Mouse (Mus musculus) Patski (cell line): ENCODE results near the gene Olfr1261. TPM values are rescaled to one million over a fixed set of nuclear protein-coding genes. Genes with fewer than 3 reads are reported as not detected.

Experiments
- ATAC-seq: fragments of 100-300 bp; one replicate; pipeline ENCODE4 v1.8.0; 2021
- CTCF ChIA-PET: fragments of 350-600 bp; sonication (Branson Sonifier 250); formaldehyde crosslinking; loops from one replicate; lab custom pipeline; 2022; ENCODE audit warnings: inconsistent platforms; lab: Charles Lee
- POLR2A ChIA-PET: fragments of 350-600 bp; sonication (Branson Sonifier 250); formaldehyde crosslinking; loops from one replicate; lab custom pipeline; 2022; ENCODE audit warnings: antibody characterized with exemption, inconsistent platforms; lab: Charles Lee
- DNase-seq: peaks from one replicate; pipeline ENCODE4 v3.0.0-alpha.2; 2011; ENCODE audit warnings: low read depth, low spot score
- H3K27me3 ChIP-seq: fragments of 371-371 bp; one replicate; pipeline ENCODE4 v1.5.1; 2021
- CTCF ChIP-seq: fragments of 100-300 bp; IDR thresholded peaks from one replicate; pipeline ENCODE4 v1.5.1; 2021
- in situ Hi-C: fragments of 300-500 bp; cut with MboI; formaldehyde crosslinking; loops from 3 replicates; pipeline ENCODE4 v1.11.1; 2018; ENCODE audit warnings: low pct_unique_long_range_greater_than_20kb, mixed read lengths
- polyA plus RNA-seq: library from polyadenylated mRNA; unstranded; gene quantifications from one replicate; pipeline ENCODE4 v1.2.3, GENCODE M21; 2021

The Olfr1261 gene
- not detected for polyA plus RNA-seq

DNA sequence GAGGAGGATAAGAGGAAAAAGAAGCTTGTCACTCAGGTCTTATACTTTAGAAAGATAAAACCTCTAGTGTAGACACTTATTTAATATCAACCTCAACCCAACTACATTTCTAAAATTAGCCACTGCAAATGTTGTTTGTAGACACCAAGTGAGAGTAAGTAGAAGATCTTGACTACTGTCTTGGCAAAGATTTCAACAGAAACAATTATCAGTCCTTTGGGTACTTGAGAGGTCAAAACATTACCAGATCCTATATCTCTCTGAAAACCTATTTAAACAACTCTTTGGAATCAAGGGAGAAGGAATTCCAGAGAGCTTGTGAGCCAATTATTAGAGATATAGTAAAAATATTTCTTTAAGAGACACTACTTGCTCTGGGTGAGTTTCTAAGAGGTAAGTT lies at the start of gene Olfr1261:
TSS of gene Olfr1261 (plus strand) at position 301 of the 400 bp plus-strand sequence.
- DNase-seq (no peak), ATAC-seq (no peak)
- CTCF ChIA-PET, result no interaction called here
- no peak for TF ChIP-seq CTCF
- in situ Hi-C loops, result no loop called here
- POLR2A ChIA-PET, result no interaction called here
- peaks cover 7% of the 10 kb centered on the region for H3K27me3 ChIP-seq

DNA sequence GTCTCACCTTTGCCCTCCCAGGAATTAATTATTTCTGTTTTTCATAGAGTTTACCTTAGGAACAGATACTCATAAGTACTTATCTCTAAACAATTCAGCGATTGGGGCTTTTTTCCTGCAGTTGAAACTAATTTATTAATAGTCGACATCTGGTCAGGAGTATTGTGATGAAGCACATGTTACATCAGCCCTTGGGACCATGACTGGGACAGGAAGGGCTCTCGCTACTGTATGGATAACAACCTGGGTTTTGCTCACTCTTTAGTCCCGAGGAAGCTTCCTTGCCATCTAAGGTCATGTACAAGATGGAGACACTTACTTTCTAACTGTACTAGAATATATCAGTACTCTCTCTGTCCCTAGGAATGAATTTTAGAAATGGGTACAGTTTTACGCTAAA lies 42.5 kb upstream of the Olfr1261 start, which contains the start of gene Olfr1259:
TSS of gene Olfr1259 (minus strand) at position 101 of the 400 bp plus-strand sequence.
- no peak for TF ChIP-seq CTCF
- in situ Hi-C loops, result no loop called here
- ChIA-PET CTCF (no interaction called here), POLR2A (no interaction called here)
- DNase-seq (no peak), ATAC-seq (no peak)
- peaks cover 9% of the 10 kb centered on the region for H3K27me3 ChIP-seq

DNA sequence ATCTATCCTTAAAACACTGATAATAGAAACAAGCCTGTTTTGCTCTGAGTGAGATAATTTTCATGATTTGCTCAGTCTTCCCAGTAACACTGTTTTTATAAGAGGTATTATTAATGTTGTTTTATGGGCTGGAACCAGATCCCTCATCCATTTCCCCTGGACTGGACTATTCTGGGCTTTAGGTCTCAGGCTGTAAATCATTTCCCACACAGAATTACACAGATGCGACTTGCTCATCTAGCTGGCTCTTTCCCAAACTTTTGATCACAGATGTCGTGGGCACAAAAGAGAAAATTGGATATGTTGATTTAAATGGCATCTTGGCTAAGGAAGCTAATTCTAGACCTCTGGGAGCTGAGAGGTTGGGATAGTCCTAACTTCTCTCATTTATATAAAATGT lies 16.8 kb upstream of the Olfr1261 start, which contains the start of gene Olfr1260:
TSS of gene Olfr1260 (plus strand) at position 157 of the 400 bp plus-strand sequence.
- ChIA-PET CTCF (interaction anchor here (1.1 kb wide), 1 partner anchor 27 kb away, joined by 3 read pairs; no protein-coding TSS in a partner anchor), POLR2A (no interaction called here)
- ATAC-seq (no peak), DNase-seq (peak; percentile 17)
- no peak for TF ChIP-seq CTCF
- in situ Hi-C loops, result no loop called here
- H3K27me3 ChIP-seq, result no peaks in the 10 kb centered on the region

DNA sequence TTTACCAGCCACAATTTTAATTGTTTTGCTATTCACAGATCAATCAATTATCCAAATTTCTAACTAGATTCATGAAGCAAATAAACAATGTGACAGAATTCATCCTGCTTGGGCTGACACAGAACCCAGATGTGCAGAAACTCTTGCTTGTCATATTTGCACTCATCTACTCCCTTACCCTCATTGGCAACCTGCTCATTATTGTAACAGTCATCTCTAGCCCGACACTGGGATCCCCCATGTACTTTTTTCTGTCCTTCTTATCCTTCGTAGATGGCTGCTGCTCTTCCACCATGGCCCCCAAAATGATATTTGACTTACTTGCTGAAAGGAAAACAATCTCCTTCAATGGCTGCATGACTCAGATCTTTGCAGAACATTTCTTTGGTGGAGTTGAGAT lies 13.3 kb upstream of the Olfr1261 start:
- POLR2A ChIA-PET, result no interaction called here
- DNase-seq (no peak), ATAC-seq (no peak)
- no peak for TF ChIP-seq CTCF
- CTCF ChIA-PET, result interaction anchor here (0.6 kb wide), 1 partner anchor 19 kb away, joined by 3 read pairs; no protein-coding TSS in a partner anchor
- no peaks in the 10 kb centered on the region for H3K27me3 ChIP-seq
- in situ Hi-C loops, result no loop called here

DNA sequence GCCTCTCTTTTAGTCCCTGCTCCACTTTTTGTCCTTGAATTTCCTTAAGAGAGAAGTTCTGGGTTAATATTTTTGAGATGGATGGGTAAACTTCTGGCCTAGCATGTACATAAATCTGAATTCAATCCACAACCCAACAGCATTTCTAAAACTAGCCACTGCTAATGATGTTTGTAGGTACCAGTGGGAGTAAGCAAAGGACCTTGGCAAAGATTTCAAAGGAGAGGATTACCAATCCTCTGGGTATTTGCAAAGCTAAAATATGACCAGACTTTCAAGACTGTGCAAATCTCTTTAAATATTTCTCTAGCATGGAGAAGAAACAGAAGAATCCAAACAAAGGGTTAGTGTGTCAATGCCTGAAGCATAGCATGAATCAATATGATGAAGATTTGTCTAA lies 8.8 kb downstream of the Olfr1261 start, which contains the start of gene Olfr1262:
TSS of gene Olfr1262 (plus strand) at position 301 of the 400 bp plus-strand sequence.
- CTCF ChIA-PET, result no interaction called here
- no peak for TF ChIP-seq CTCF
- ATAC-seq (no peak), DNase-seq (no peak)
- in situ Hi-C loops, result no loop called here
- no peaks in the 10 kb centered on the region for H3K27me3 ChIP-seq
- POLR2A ChIA-PET, result no interaction called here

DNA sequence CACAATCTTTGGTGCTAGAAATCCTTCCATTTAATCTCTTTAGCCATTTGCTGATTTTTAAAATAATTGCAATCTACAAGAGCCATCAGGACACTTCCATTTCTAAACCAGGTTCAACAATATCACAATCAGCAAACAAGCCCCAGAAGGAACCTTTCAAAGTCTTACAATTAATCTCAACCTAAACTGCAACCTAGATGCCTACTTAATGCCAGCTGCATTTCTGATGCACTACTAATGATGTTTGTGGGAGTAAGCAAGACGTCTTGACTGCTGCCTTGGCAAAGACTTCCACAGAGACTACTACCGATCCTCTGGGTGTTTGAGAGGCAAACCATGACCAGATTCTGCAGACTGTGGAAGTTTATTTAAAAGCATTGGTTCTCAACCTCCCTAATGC lies 20.8 kb downstream of the Olfr1261 start, which contains the start of gene Olfr1263:
TSS of gene Olfr1263 (plus strand) at position 301 of the 400 bp plus-strand sequence.
- peaks cover 4% of the 10 kb centered on the region for H3K27me3 ChIP-seq
- DNase-seq, result no peak
- POLR2A ChIA-PET, result no interaction called here
- no peak for ATAC-seq
- TF ChIP-seq CTCF, result no peak
- in situ Hi-C loops, result no loop called here
- CTCF ChIA-PET, result no interaction called here

DNA sequence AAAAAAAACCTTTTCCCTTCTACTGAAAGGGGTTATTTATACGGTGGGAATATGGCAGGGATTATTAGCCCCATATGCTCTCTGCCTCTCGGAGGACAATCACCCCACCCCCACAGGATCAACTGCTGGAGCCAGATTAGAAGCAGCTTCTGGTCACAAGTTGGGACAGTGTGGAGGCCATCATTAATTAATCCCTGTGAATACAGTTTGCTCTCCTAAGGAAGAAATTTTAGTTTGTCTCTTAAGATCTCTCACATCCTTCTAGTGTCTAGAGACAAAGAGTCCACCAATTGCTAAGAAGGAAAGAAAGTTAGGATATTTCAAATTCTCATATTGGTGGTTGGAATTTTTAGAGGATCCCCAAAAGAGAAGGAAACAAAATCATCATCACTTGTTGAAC lies 34.5 kb downstream of the Olfr1261 start, which contains the start of gene Olfr1264:
TSS of gene Olfr1264 (minus strand) at position 101 of the 400 bp plus-strand sequence.
- ATAC-seq, result no peak

DNA sequence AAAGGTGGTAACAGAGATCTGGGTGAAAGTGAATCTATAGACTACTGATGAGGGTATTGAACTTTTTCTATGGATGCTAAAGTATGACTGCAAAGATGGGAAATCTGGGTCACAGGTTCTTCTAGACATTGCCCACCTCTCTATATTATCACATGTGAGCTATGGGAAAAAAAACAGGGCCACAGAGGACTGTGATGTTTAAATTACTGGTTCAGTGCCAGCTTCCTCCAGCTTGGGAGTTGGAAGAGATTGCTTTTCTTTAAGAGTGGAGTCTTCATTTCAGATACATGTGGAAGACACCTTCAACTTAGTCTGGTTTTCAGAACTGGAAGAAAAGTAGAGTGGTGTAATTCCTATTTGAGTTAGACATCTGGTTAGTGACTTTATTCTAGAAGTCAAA lies 44.0 kb downstream of the Olfr1261 start, which contains the start of gene Olfr1265:
TSS of gene Olfr1265 (plus strand) at position 301 of the 400 bp plus-strand sequence.
- CTCF ChIA-PET, result no interaction called here
- DNase-seq (no peak), ATAC-seq (no peak)
- in situ Hi-C loops, result no loop called here
- no peak for TF ChIP-seq CTCF
- H3K27me3 ChIP-seq, result no peaks in the 10 kb centered on the region
- POLR2A ChIA-PET, result no interaction called here

More for the DNA sequence above, 34.5 kb downstream of the Olfr1261 start, which contains the start of gene Olfr1264:
- no peak for DNase-seq
- ChIA-PET CTCF (no interaction called here), POLR2A (no interaction called here)
- no peak for TF ChIP-seq CTCF
- in situ Hi-C loops, result no loop called here
- H3K27me3 ChIP-seq, result no peaks in the 10 kb centered on the region

Other genes starting within 250 kb of the Olfr1261 start
- gene Olfr1253, start 234.1 kb upstream of the Olfr1261 start, polyA plus RNA-seq, result not detected
- not detected for gene Olfr1254, start 197.6 kb upstream of the Olfr1261 start, polyA plus RNA-seq
- gene Olfr1255, start 179.2 kb upstream of the Olfr1261 start, polyA plus RNA-seq, result not detected
- gene Olfr1256, start 149.7 kb upstream of the Olfr1261 start, polyA plus RNA-seq, result 0.01 TPM
- gene Olfr48, start 143.0 kb upstream of the Olfr1261 start, polyA plus RNA-seq, result not detected
- not detected for gene Olfr1257, start 112.8 kb upstream of the Olfr1261 start, polyA plus RNA-seq
- gene Olfr1258, start 63.9 kb upstream of the Olfr1261 start, polyA plus RNA-seq, result not detected
- not detected for gene Olfr1259, start 42.6 kb upstream of the Olfr1261 start, polyA plus RNA-seq
- gene Olfr1260, start 16.9 kb upstream of the Olfr1261 start, polyA plus RNA-seq, result 0.01 TPM
- gene Olfr1262, start 8.9 kb downstream of the Olfr1261 start, polyA plus RNA-seq, result not detected
- not detected for gene Olfr1263, start 20.9 kb downstream of the Olfr1261 start, polyA plus RNA-seq
- gene Olfr1264, start 34.4 kb downstream of the Olfr1261 start, polyA plus RNA-seq, result not detected
- gene Olfr1265, start 44.1 kb downstream of the Olfr1261 start, polyA plus RNA-seq, result 0.01 TPM
- gene Olfr140, start 72.4 kb downstream of the Olfr1261 start, polyA plus RNA-seq, result not detected
- not detected for gene Olfr1269, start 130.2 kb downstream of the Olfr1261 start, polyA plus RNA-seq
- gene Olfr32, start 151.1 kb downstream of the Olfr1261 start, polyA plus RNA-seq, result not detected
- gene Olfr1270, start 161.9 kb downstream of the Olfr1261 start, polyA plus RNA-seq, result not detected
- gene Olfr1506, start 233.3 kb downstream of the Olfr1261 start, polyA plus RNA-seq, result not detected